Mouse (Mus musculus): ENCODE measurements around the gene Gnl2. TPM values are rescaled to one million over a fixed set of nuclear protein-coding genes. Genes with fewer than 3 reads are reported as not detected.

The Gnl2 gene
- polyA plus RNA-seq, 1 experiment from 2014 or later, result 91.2 TPM

Other genes starting within 250 kb of the Gnl2 start
- 15.1 and 15.9 TPM in 2 replicates for gene Mtf1, start 214.5 kb upstream of the Gnl2 start, polyA plus RNA-seq (2014; fragmentation: Nextera tagmentation; extraction: Ambion mirVana)
- gene Yrdc, start 165.9 kb upstream of the Gnl2 start, polyA plus RNA-seq (2014; fragmentation: Nextera tagmentation; extraction: Ambion mirVana), result 44.0 and 50.8 TPM in 2 replicates
- gene 1110065P20Rik, start 165.4 kb upstream of the Gnl2 start, polyA plus RNA-seq (2014; fragmentation: Nextera tagmentation; extraction: Ambion mirVana), result 55.0 and 55.9 TPM in 2 replicates
- 10.0 and 10.3 TPM in 2 replicates for gene Maneal, start 154.4 kb upstream of the Gnl2 start, polyA plus RNA-seq (2014; fragmentation: Nextera tagmentation; extraction: Ambion mirVana)
- gene Epha10, start 135.7 kb upstream of the Gnl2 start, polyA plus RNA-seq (2014; fragmentation: Nextera tagmentation; extraction: Ambion mirVana), result 4.4 and 7.4 TPM in 2 replicates
- gene 9930104L06Rik, start 79.5 kb upstream of the Gnl2 start, polyA plus RNA-seq (2014; fragmentation: Nextera tagmentation; extraction: Ambion mirVana), result 4.2 and 5.5 TPM in 2 replicates
- 192 and 195 TPM in 2 replicates for gene Cdca8, start 77.3 kb upstream of the Gnl2 start, polyA plus RNA-seq (2014; fragmentation: Nextera tagmentation; extraction: Ambion mirVana)
- gene Rspo1, start 30.2 kb upstream of the Gnl2 start, polyA plus RNA-seq (2014; fragmentation: Nextera tagmentation; extraction: Ambion mirVana), result 8.5 and 16.5 TPM in 2 replicates
- 0.64 and 0.91 TPM in 2 replicates for gene Dnali1, start 49.1 kb downstream of the Gnl2 start, polyA plus RNA-seq (2014; fragmentation: Nextera tagmentation; extraction: Ambion mirVana)
- gene Snip1, start 50.1 kb downstream of the Gnl2 start, polyA plus RNA-seq (2014; fragmentation: Nextera tagmentation; extraction: Ambion mirVana), result 37.7 and 37.9 TPM in 2 replicates
- 122 and 131 TPM in 2 replicates for gene Meaf6, start 68.5 kb downstream of the Gnl2 start, polyA plus RNA-seq (2014; fragmentation: Nextera tagmentation; extraction: Ambion mirVana)
- gene Zc3h12a, start 111.3 kb downstream of the Gnl2 start, polyA plus RNA-seq (2014; fragmentation: Nextera tagmentation; extraction: Ambion mirVana), result 0.29 and 0.78 TPM in 2 replicates

Data from hindbrain, embryonic 11.5 days (tissue).